In genomic region chr11:31965256-31966134, GRCm38 (mm10) we compare ENCODE assay signal across 8 mouse cellular contexts. TPM values are rescaled to one million over a fixed set of nuclear protein-coding genes. Genes with fewer than 3 reads are reported as not detected.
A peak's percentile ranks its signal among the peaks of the same experiment; 100 is the strongest.
DNase-seq lines count a peak whose midpoint lies in the region; ATAC-seq lines count a peak whose summit lies in the region.

TSS of gene 4930524B15Rik (plus strand) at chr11:31965592.

- H3K36me3 ChIP-seq in neural tube, embryonic 14.5 days (ENCODE audit: control insufficient read depth, insufficient read depth, low read length) = no peaks in the 10 kb centered on the region

- 36% methylated on average over 40 of the region's 49 CpGs for WGBS in neural tube, embryonic 14.5 days

- peak within 1 kb of the TSS; percentile 38 for H3K4me2 ChIP-seq in neural tube, embryonic 14.5 days (ENCODE audit: low read depth, low read length)

- peak; percentile 18 for DNase-seq in adrenal gland, postnatal 10 days
- DNase-seq in adrenal gland, adult 8-10 months = no peak
- DNase-seq in thymus, postnatal 4 days = peak; percentile 48
- DNase-seq in thymus, postnatal 36 days = no peak
- peak; percentile 34 to 47 for DNase-seq in kidney, postnatal 4 days
- DNase-seq in yolk sac, embryonic 10.5 days (ENCODE audit: low spot score) = no peak
- DNase-seq in layer of hippocampus, postnatal 25 days (ENCODE audit: extremely low spot score in 1 of 2, low spot score in 1 of 2) = no peak

- H3K27me3 ChIP-seq in neural tube, embryonic 14.5 days (ENCODE audit: control insufficient read depth, insufficient read depth, low read length) = no peaks in the 10 kb centered on the region

- 0 out of 2 replicates have a peak, but pooled peaks cover 3% of the 10 kb centered on the region for H3K4me1 ChIP-seq in neural tube, embryonic 14.5 days (ENCODE audit: control insufficient read depth, insufficient read depth, low read length)

- 0 out of 2 replicates have a peak within 1 kb of the TSS, but pooled peaks have one; percentile 28 for H3K9ac ChIP-seq in neural tube, embryonic 14.5 days (replicated peaks; ENCODE audit: low read depth, low read length)

- ATAC-seq in neural tube, embryonic 14.5 days (ENCODE audit: low read depth) = peak; percentile 72

- no peaks in the 10 kb centered on the region for H3K9me3 ChIP-seq in neural tube, embryonic 14.5 days (ENCODE audit: control insufficient read depth, low read length)

- H3K27ac ChIP-seq in neural tube, embryonic 14.5 days (ENCODE audit: low read depth, low read length) = no peak within 1 kb of the TSS

- peak within 1 kb of the TSS; percentile 20; the same call in 1 of the 2 replicates for H3K4me3 ChIP-seq in neural tube, embryonic 14.5 days (ENCODE audit: low read depth, low read length)

RNA-seq across cellular contexts. Expression of gene 4930524B15Rik, which starts in this region (rescaled TPM):
- not detected for total RNA-seq in adrenal gland, postnatal 10 days (2021)
- total RNA-seq in adrenal gland, adult 8-10 months (2022) = not detected
- 0.16 and 0.52 TPM in 2 replicates for polyA plus RNA-seq in neural tube, embryonic 14.5 days (2014; fragmentation: Nextera tagmentation; extraction: Ambion mirVana)
- under 1 TPM in 1 of 2 experiments, not detected in 1; 0.12 TPM for total RNA-seq in layer of hippocampus, postnatal 25 days (2021)

Comparison
In these comparisons a context has a peak if more than half of its experiments do, and no peak if none do; other contexts are left out.
1. DNase-seq: peak in thymus, postnatal 4 days (single experiment) and kidney, postnatal 4 days (2 of 2); none in adrenal gland, adult 8-10 months (single experiment), thymus, postnatal 36 days (0 of 2), yolk sac, embryonic 10.5 days (single experiment) and layer of hippocampus, postnatal 25 days (0 of 2).
2. Peak in DNase-seq in adrenal gland, postnatal 10 days; RNA of the gene not detected or under 1 TPM.
3. Peak in ATAC-seq, H3K4me3 ChIP-seq, H3K9ac ChIP-seq and H3K4me2 ChIP-seq in neural tube, embryonic 14.5 days; RNA of the gene not detected or under 1 TPM.